Mouse (Mus musculus): ENCODE data around the gene Cdk2ap2. TPM values are rescaled to one million over a fixed set of nuclear protein-coding genes. Genes with fewer than 3 reads are reported as not detected.
"Not testable (repeated sequence)": the region's sequence is repeated elsewhere in the genome, so short reads cannot be mapped to it uniquely, and the experiment has no call there.

Gene Cdk2ap2
- total RNA-seq (2021), result 10 to 100 TPM; 21.5 to 23.6 TPM
- long read RNA-seq, transcript Cdk2ap2-201 (4 exons, 1,080 nt), result major isoform, 54 of 72 reads
- long read RNA-seq, transcript Cdk2ap2-205 (4 exons, 843 nt), result minor isoform, 5 of 72 reads
- long read RNA-seq, partial matches to known transcripts, result 4 of 72 reads
- long read RNA-seq, other reads (novel, unspliced or antisense), result 3 of 72 reads

- DNase-seq (ENCODE audit: low spot score in 2 of 2), result peak; percentile 100
Observed at GRCm38 (mm10) chr19:4096642-4097440, at the start of gene Cdk2ap2. TSS of gene Cdk2ap2 (plus strand) at chr19:4097182.

- peak; percentile 78 to 83 for DNase-seq (ENCODE audit: low spot score in 2 of 2)
Observed at GRCm38 (mm10) chr19:4047859-4048258, 49.1 kb upstream of the Cdk2ap2 start.

GRCm38 (mm10) chr19:4049069-4049468 lies 47.9 kb upstream of the Cdk2ap2 start:
- not testable (repeated sequence) for DNase-seq (ENCODE audit: low spot score in 2 of 2)

GRCm38 (mm10) chr19:4051016-4051415 lies 46.0 kb upstream of the Cdk2ap2 start:
- DNase-seq (ENCODE audit: low spot score in 2 of 2), result no peak

GRCm38 (mm10) chr19:4051741-4052515 lies 45.1 kb upstream of the Cdk2ap2 start:
- peak; percentile 62 to 69 for DNase-seq (ENCODE audit: low spot score in 2 of 2)

- no peak for DNase-seq (ENCODE audit: low spot score in 2 of 2)
Observed at GRCm38 (mm10) chr19:4052516-4053030, 44.4 kb upstream of the Cdk2ap2 start.

GRCm38 (mm10) chr19:4054613-4055012 lies 42.4 kb upstream of the Cdk2ap2 start:
- no peak for DNase-seq (ENCODE audit: low spot score in 2 of 2)

GRCm38 (mm10) chr19:4055216-4055946 lies 41.6 kb upstream of the Cdk2ap2 start:
- DNase-seq (ENCODE audit: low spot score in 2 of 2), result no peak

- DNase-seq (ENCODE audit: low spot score in 2 of 2), result no peak
Observed at GRCm38 (mm10) chr19:4055947-4056693, 40.9 kb upstream of the Cdk2ap2 start.

GRCm38 (mm10) chr19:4056727-4057126 lies 40.3 kb upstream of the Cdk2ap2 start:
- no peak for DNase-seq (ENCODE audit: low spot score in 2 of 2)

GRCm38 (mm10) chr19:4057389-4057788 lies 39.6 kb upstream of the Cdk2ap2 start:
- no peak for DNase-seq (ENCODE audit: low spot score in 2 of 2)

GRCm38 (mm10) chr19:4057962-4058361 lies 39.0 kb upstream of the Cdk2ap2 start:
- no peak for DNase-seq (ENCODE audit: low spot score in 2 of 2)

GRCm38 (mm10) chr19:4058581-4058980 lies 38.4 kb upstream of the Cdk2ap2 start:
- DNase-seq (ENCODE audit: low spot score in 2 of 2), result no peak

- no peak for DNase-seq (ENCODE audit: low spot score in 2 of 2)
Observed at GRCm38 (mm10) chr19:4059069-4059740, 37.8 kb upstream of the Cdk2ap2 start, which contains the start of gene Gstp3. TSS of gene Gstp3 (minus strand) at chr19:4059569.

- not testable (repeated sequence) for DNase-seq (ENCODE audit: low spot score in 2 of 2)
Observed at GRCm38 (mm10) chr19:4060044-4060898, 36.7 kb upstream of the Cdk2ap2 start.

- no peak for DNase-seq (ENCODE audit: low spot score in 2 of 2)
Observed at GRCm38 (mm10) chr19:4060899-4061465, 36.0 kb upstream of the Cdk2ap2 start.

- not testable (repeated sequence) for DNase-seq (ENCODE audit: low spot score in 2 of 2)
Observed at GRCm38 (mm10) chr19:4063357-4063756, 33.6 kb upstream of the Cdk2ap2 start.

- DNase-seq (ENCODE audit: low spot score in 2 of 2), result not testable (repeated sequence)
Observed at GRCm38 (mm10) chr19:4064501-4064900, 32.5 kb upstream of the Cdk2ap2 start.
